Mouse (Mus musculus) adrenal gland, adult 18-20 months (tissue): ENCODE results near the gene Ift140. TPM values are rescaled to one million over a fixed set of nuclear protein-coding genes. Genes with fewer than 3 reads are reported as not detected.
A peak's percentile ranks its signal among the peaks of the same experiment; 100 is the strongest.

Source experiments
- DNase-seq, 2 experiments: peaks; one replicate each; pipeline ENCODE4 v3.0.0; 2021 to 2022; ENCODE audit warnings: low spot score in 2 of 2
- long read RNA-seq, 2 experiments: library from polyadenylated mRNA; stranded (forward); transcript quantifications; one replicate each; pipeline ENCODE4 v2.0.0; 2021
- total RNA-seq, 2 experiments: library from RNA; stranded (reverse); gene quantifications; 1 replicate in 1 of 2; 2 replicates in 1 of 2; pipeline ENCODE4 v1.2.3; 2021

Gene Ift140
- total RNA-seq, result 10 to 100 TPM; 20.3 to 29.9 TPM
- long read RNA-seq, experiment 1, full-length matches to known transcripts, result 8 of 12 reads
- long read RNA-seq, experiment 1, partial matches to known transcripts, result 2 of 12 reads
- long read RNA-seq, experiment 1, other reads (novel, unspliced or antisense), result 2 of 12 reads
- long read RNA-seq, experiment 2, full-length matches to known transcripts, result 19 of 41 reads
- long read RNA-seq, experiment 2, partial matches to known transcripts, result 11 of 41 reads
- long read RNA-seq, experiment 2, other reads (novel, unspliced or antisense), result 11 of 41 reads

- peak; percentile 97 for DNase-seq
Observed at GRCm38 (mm10) chr17:25015655-25016291, at the start of gene Ift140, which contains the start of gene Cramp1l. TSS of gene Ift140 (plus strand) at chr17:25016085. TSS of gene Cramp1l (minus strand) at chr17:25015788.

- DNase-seq, result no peak
Observed at GRCm38 (mm10) chr17:24987221-24987620, 28.7 kb upstream of the Ift140 start.

- peak in 1 of 2 experiments; percentile 14 for DNase-seq
Observed at GRCm38 (mm10) chr17:24994721-24995120, 21.2 kb upstream of the Ift140 start.

- DNase-seq, result no peak
Observed at GRCm38 (mm10) chr17:25005102-25005501, 10.8 kb upstream of the Ift140 start.

- no peak for DNase-seq
Observed at GRCm38 (mm10) chr17:25007480-25007879, 8.4 kb upstream of the Ift140 start.

- peak; percentile 36 to 42 for DNase-seq
Observed at GRCm38 (mm10) chr17:25013606-25014501, 2.0 kb upstream of the Ift140 start.

DNA sequence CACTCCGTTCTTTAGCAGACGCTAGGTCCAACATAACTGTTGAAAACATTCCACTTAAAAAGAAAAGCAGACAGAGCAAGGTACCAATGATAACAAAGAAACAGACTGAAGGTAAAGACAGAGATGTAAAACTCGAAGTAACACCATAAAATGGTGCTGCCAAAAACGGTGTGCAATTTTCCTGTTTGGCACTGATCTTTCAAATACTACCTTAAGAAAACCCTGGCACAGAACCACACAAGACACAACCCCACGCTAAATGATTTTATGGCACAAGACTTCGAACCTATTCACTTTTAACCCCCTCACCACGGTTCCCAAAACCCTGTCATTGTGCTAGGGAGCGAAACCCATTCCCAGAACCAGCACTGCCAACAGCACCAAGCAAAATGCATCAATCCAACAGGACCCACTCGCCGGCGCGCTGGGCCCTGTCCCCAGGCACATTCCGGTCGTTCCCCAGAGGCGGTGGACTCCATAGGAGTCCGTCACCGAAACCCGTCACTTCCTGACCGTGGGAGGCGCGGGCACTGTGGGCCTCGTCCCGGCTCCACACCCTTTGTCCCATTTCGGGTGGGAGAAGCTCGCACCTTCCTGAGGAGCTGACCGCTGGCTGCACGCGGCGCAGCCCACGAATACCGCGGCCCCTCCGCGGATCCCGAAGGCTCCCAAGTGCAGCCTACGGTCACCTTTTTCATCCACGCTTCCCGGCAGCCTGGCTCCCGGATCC, 879 bp upstream of the Ift140 start:
- DNase-seq, result peak; percentile 37 to 59

- peak; percentile 66 for DNase-seq
Observed at GRCm38 (mm10) chr17:25016292-25017132, 627 bp downstream of the Ift140 start.

DNA sequence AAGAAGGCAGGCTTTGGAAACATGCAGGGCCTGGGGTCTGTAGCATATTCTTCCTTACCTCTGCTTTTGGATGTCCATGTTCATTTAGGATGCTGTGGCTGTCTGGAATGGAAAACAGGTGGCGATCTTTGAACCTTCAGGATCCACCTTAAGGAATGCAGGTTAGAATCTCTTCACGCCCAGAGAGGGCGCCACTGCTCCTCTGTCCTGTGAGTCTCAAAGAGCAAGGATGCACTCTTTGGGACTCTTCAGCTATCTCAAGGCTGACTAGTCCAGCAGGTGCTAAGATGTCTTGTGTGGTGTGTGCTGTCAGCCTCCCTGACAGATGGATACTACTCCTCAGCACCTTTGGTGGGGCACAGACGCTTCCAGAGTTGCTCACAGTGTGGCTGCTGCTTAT, 20.3 kb downstream of the Ift140 start:
- no peak for DNase-seq

- no peak for DNase-seq
Observed at GRCm38 (mm10) chr17:25044879-25045278, 29.0 kb downstream of the Ift140 start.

GRCm38 (mm10) chr17:25045281-25045680, 29.4 kb downstream of the Ift140 start:
- DNase-seq, result no peak

- DNase-seq, result no peak
Observed at GRCm38 (mm10) chr17:25047143-25047542, 31.3 kb downstream of the Ift140 start.

DNA sequence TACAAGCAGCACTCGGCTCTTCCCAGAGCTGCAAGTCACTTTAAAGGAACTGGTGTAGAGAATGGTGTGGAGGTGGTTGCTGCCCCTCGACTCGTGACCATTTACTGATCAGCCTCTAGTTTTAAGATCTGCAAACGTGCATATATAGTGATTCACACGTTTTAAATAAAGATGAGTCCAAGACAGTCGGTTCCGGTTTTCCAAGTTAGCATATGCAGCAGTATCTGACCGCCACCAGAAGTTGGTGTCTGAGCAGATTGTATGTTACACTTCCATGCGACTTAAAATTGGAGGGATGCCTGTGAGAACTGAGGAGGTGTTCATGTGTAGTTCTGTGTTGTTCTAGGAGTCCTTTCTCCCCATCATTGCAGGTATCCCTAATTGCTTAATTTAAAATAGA, 37.4 kb downstream of the Ift140 start:
- DNase-seq, result no peak

GRCm38 (mm10) chr17:25057041-25057440, 41.2 kb downstream of the Ift140 start:
- DNase-seq, result no peak

DNA sequence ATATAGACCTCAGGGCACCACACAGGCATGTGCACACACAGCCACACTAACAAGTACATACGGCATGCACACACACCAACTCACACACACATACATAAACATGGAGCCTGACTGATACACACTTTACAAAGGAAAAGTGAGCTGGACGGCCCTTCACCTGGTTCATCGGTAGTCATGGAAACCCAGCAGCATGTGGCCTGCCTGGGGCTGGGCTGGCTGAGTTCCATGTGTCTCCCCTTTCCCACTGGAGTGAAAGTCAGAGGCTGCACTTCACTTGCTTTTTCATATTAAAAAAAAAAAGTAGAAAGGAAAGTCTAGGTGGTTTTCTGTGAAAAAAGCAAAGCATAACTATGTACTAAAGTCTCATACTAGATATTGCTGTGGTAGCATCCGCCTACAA, 47.4 kb downstream of the Ift140 start:
- DNase-seq, result no peak

DNA sequence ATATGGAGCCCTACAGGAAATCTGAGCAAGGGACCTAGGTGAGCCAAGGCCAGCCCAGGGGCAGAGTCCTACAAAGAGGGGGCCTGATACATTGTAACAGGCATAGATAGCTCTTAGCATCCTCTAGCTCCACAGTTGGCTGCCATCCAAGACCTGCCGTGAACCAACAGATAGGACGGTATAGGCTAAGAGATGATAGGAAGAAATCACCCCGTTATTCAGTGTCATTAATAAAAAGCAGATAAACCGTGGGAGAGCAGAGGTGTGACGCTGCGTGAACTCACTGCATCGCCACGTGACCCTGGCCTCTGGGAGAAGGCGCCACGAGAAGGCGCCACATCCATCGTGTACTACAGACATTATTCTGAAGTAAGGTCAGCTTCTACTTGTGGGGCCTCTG, 48.0 kb downstream of the Ift140 start:
- DNase-seq, result no peak

DNA sequence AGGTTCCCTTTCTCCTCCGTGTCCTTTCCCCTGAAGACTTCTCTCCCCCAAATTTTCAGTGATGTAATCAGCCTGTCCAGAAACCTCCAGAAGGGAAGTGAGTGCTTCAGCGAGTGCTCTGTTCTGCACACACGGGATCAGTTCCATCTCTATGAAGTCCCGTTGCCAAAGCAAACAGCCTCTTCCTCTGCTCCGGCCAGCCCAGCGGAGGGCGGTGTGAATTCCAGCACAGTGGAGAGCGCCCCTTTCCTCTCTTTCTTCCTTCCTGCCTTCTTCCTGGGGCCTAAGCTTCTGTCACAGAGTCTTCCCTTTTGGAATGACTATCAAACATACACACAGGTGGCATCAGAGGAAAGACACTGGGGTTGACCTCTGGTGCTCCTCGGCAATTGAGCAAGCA, 48.5 kb downstream of the Ift140 start:
- DNase-seq, result peak in 1 of 2 experiments; percentile 37

DNA sequence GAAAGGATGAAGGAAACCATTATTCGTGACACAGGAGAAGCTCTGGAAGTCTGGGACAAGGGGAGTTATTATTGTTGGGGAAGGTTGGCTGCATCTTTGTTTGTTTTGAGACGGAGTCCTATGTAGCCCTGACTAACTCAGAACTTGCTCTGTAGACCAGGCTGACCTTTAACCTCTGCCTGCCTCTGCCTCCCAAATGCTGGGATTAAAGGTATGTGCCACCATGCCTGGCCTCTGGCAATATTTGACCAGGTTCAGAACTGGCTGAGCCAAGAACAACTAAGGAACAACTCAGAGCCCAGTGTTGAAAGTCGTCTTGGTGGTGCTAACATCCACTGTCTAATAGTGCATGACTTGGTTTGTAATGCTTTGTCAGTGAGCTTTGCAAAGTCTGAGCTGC, 49.3 kb downstream of the Ift140 start:
- no peak for DNase-seq

DNA sequence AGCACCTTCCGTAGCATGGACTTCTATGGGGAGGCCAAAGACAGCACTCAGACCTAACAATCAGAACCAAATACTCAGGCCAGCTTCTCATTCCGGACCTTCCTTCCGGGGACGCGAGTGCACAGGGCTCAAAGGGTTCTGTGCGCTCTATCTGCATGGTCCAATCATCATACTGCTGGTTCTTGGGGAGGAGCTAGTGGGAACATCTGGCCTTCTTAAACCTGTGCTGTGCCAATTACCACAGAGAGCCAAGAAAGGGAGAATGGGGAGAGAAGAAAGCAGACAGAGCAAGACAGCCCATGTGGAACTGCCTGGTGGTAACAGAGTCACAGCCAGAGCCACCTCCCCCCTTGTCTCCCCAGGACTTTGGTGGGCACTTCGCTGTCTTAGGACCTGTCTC, 50.7 kb downstream of the Ift140 start:
- no peak for DNase-seq

GRCm38 (mm10) chr17:25067442-25067851, 51.6 kb downstream of the Ift140 start:
- no peak for DNase-seq
